Mouse (Mus musculus) heart, embryonic 15.5 days (tissue): ENCODE data around the gene Gldc. TPM values are rescaled to one million over a fixed set of nuclear protein-coding genes. Genes with fewer than 3 reads are reported as not detected.
"Not testable (repeated sequence)": the region's sequence is repeated elsewhere in the genome, so short reads cannot be mapped to it uniquely, and the experiment has no call there.

Experiments
- ATAC-seq: fragments of 200-750 bp; cut with Nextera tagmentation; replicated peaks from 2 replicates; pipeline ENCODE4 v1.8.0; 2017; ENCODE audit warnings: low read depth, moderate TSS enrichment; ENCODE audit not compliant: insufficient number of reproducible peaks, insufficient read depth, low FRiP score
- H3K27ac ChIP-seq: fragments of 300-500 bp; sonication (generic); 2 replicates; pipeline ENCODE4 v1.5.1; 2015; ENCODE audit warnings: mild to moderate bottlenecking, inconsistent platforms
- H3K27me3 ChIP-seq: fragments of 300-500 bp; sonication (generic); 2 replicates; pipeline ENCODE4 v1.6.1; 2015; ENCODE audit warnings: inconsistent platforms
- H3K36me3 ChIP-seq: fragments of 300-500 bp; sonication (generic); 2 replicates; pipeline ENCODE4 v1.6.1; 2015; ENCODE audit warnings: mild to moderate bottlenecking, inconsistent platforms
- H3K4me1 ChIP-seq: fragments of 300-500 bp; sonication (generic); replicated peaks from 2 replicates; pipeline ENCODE4 v1.6.1; 2015; ENCODE audit warnings: inconsistent platforms
- H3K4me2 ChIP-seq: fragments of 300-500 bp; sonication (generic); 2 replicates; pipeline ENCODE4 v1.6.1; 2015; ENCODE audit warnings: inconsistent platforms, mild to moderate bottlenecking, moderate library complexity
- H3K4me3 ChIP-seq: fragments of 300-500 bp; sonication (generic); 2 replicates; pipeline ENCODE4 v1.5.1; 2015; ENCODE audit warnings: mild to moderate bottlenecking, inconsistent platforms
- H3K9ac ChIP-seq: fragments of 300-500 bp; sonication (generic); 2 replicates; pipeline ENCODE4 v1.6.1; 2015; ENCODE audit warnings: mild to moderate bottlenecking, inconsistent platforms
- H3K9me3 ChIP-seq: fragments of 300-500 bp; sonication (generic); replicated peaks from 2 replicates; pipeline ENCODE4 v1.6.1; 2016; ENCODE audit warnings: inconsistent platforms
- WGBS: fragments of 180-500 bp; shearing (Covaris S2); methylation state at CpG from one replicate; pipeline ENCODE4 v1.1.7; 2015; ENCODE audit warnings: mixed read lengths; 5-methylcytosine and 5-hydroxymethylcytosine counted together
- polyA plus RNA-seq: library from polyadenylated mRNA; unstranded; fragments of >200 nt; fragmentation: Nextera tagmentation; extraction: Ambion mirVana; gene quantifications from 2 replicates; pipeline ENCODE4 v1.2.1, GENCODE M21; 2015

Gene Gldc
- 0.83 and 0.98 TPM in 2 replicates for polyA plus RNA-seq

GRCm38 (mm10) chr19:30174919-30175571 is at the start of gene Gldc:
Gene Gldc, minus strand, starts transcription at chr19:30175429.
- Histone ChIP-seq H3K4me2 (peak within 1 kb of the TSS; percentile 100), H3K27me3 (peaks cover 44% of the 10 kb centered on the region), H3K4me3 (peak within 1 kb of the TSS; percentile 63), H3K27ac (no peak within 1 kb of the TSS), H3K36me3 (no peaks in the 10 kb centered on the region), H3K9me3 (no peaks in the 10 kb centered on the region), H3K4me1 (peaks cover 16% of the 10 kb centered on the region), H3K9ac (peak within 1 kb of the TSS; percentile 57)
- peak; percentile 86 for ATAC-seq
- under 1% methylated on average over 53 of the region's 53 CpGs for WGBS

GRCm38 (mm10) chr19:30222593-30222992 is 47.4 kb upstream of the Gldc start:
- not testable (repeated sequence) for H3K36me3 ChIP-seq, H3K4me1 ChIP-seq, H3K4me2 ChIP-seq, H3K9ac ChIP-seq, H3K4me3 ChIP-seq, H3K27ac ChIP-seq, H3K9me3 ChIP-seq, ATAC-seq, H3K27me3 ChIP-seq
- 34% methylated on average over 8 of the region's 8 CpGs for WGBS

GRCm38 (mm10) chr19:30217335-30217734 is 42.1 kb upstream of the Gldc start:
- H3K4me2 ChIP-seq = no peak overlapping the region
- no peaks in the 10 kb centered on the region for H3K9me3 ChIP-seq
- no peak overlapping the region for H3K27ac ChIP-seq
- no peak overlapping the region for H3K9ac ChIP-seq
- H3K4me1 ChIP-seq = no peaks in the 10 kb centered on the region
- WGBS = 12% methylated on average over 7 of the region's 7 CpGs
- no peak overlapping the region for H3K4me3 ChIP-seq
- H3K27me3 ChIP-seq = no peaks in the 10 kb centered on the region
- no peaks in the 10 kb centered on the region for H3K36me3 ChIP-seq
- ATAC-seq = no peak

- Histone ChIP-seq H3K4me1 (no peaks in the 10 kb centered on the region), H3K36me3 (no peaks in the 10 kb centered on the region), H3K9me3 (no peaks in the 10 kb centered on the region), H3K27ac (no peak overlapping the region), H3K4me2 (no peak overlapping the region), H3K9ac (no peak overlapping the region), H3K4me3 (no peak overlapping the region), H3K27me3 (no peaks in the 10 kb centered on the region)
- 70% methylated on average over 4 of the region's 4 CpGs for WGBS
- ATAC-seq = no peak
Measured at GRCm38 (mm10) chr19:30216186-30216585, 41.0 kb upstream of the Gldc start.

- H3K9me3 ChIP-seq, H3K9ac ChIP-seq, H3K27ac ChIP-seq, H3K4me3 ChIP-seq, H3K36me3 ChIP-seq, H3K4me2 ChIP-seq, H3K27me3 ChIP-seq, H3K4me1 ChIP-seq, ATAC-seq: not testable (repeated sequence)
- 55% methylated on average over 2 of the region's 2 CpGs for WGBS
Measured at GRCm38 (mm10) chr19:30215736-30216135, 40.5 kb upstream of the Gldc start.

GRCm38 (mm10) chr19:30214026-30214425 is 38.8 kb upstream of the Gldc start:
- Histone ChIP-seq H3K4me1 (no peaks in the 10 kb centered on the region), H3K9me3 (no peaks in the 10 kb centered on the region), H3K27ac (no peak overlapping the region), H3K27me3 (no peaks in the 10 kb centered on the region), H3K4me2 (no peak overlapping the region), H3K4me3 (no peak overlapping the region), H3K36me3 (no peaks in the 10 kb centered on the region), H3K9ac (no peak overlapping the region)
- 20% methylated on average over 2 of the region's 2 CpGs for WGBS
- ATAC-seq = no peak

- 83% methylated on average over 8 of the region's 8 CpGs for WGBS
- ATAC-seq, H3K27me3 ChIP-seq, H3K4me1 ChIP-seq, H3K36me3 ChIP-seq, H3K9ac ChIP-seq, H3K9me3 ChIP-seq, H3K4me2 ChIP-seq, H3K27ac ChIP-seq, H3K4me3 ChIP-seq: not testable (repeated sequence)
Measured at GRCm38 (mm10) chr19:30209006-30209405, 33.8 kb upstream of the Gldc start.

GRCm38 (mm10) chr19:30206981-30207380 is 31.8 kb upstream of the Gldc start:
- Histone ChIP-seq H3K4me1 (no peaks in the 10 kb centered on the region), H3K27me3 (no peaks in the 10 kb centered on the region), H3K9me3 (no peaks in the 10 kb centered on the region), H3K36me3 (no peaks in the 10 kb centered on the region), H3K4me3 (no peak overlapping the region), H3K4me2 (no peak overlapping the region), H3K9ac (no peak overlapping the region), H3K27ac (no peak overlapping the region)
- no peak for ATAC-seq
- 65% methylated on average over 1 of the region's 1 CpGs for WGBS

- H3K27me3 ChIP-seq = no peaks in the 10 kb centered on the region
- ATAC-seq = no peak
- H3K27ac ChIP-seq = no peak overlapping the region
- H3K9me3 ChIP-seq = no peaks in the 10 kb centered on the region
- WGBS = 75% methylated on average over 4 of the region's 4 CpGs
- H3K9ac ChIP-seq = no peak overlapping the region
- no peak overlapping the region for H3K4me2 ChIP-seq
- H3K36me3 ChIP-seq = no peaks in the 10 kb centered on the region
- H3K4me1 ChIP-seq = no peaks in the 10 kb centered on the region
- H3K4me3 ChIP-seq = no peak overlapping the region
Measured at GRCm38 (mm10) chr19:30205874-30206273, 30.6 kb upstream of the Gldc start.

GRCm38 (mm10) chr19:30205159-30205816 is 30.1 kb upstream of the Gldc start:
- Histone ChIP-seq H3K4me2 (no peak overlapping the region), H3K27ac (no peak overlapping the region), H3K36me3 (no peaks in the 10 kb centered on the region), H3K9me3 (no peaks in the 10 kb centered on the region), H3K4me1 (no peaks in the 10 kb centered on the region), H3K27me3 (no peaks in the 10 kb centered on the region), H3K9ac (no peak overlapping the region), H3K4me3 (no peak overlapping the region)
- WGBS = 19% methylated on average over 12 of the region's 12 CpGs
- ATAC-seq = no peak

- H3K9ac ChIP-seq = no peak overlapping the region
- H3K9me3 ChIP-seq = no peaks in the 10 kb centered on the region
- H3K4me2 ChIP-seq = no peak overlapping the region
- 41% methylated on average over 7 of the region's 7 CpGs for WGBS
- H3K4me1 ChIP-seq = no peaks in the 10 kb centered on the region
- ATAC-seq = no peak
- H3K4me3 ChIP-seq = no peak overlapping the region
- no peak overlapping the region for H3K27ac ChIP-seq
- H3K36me3 ChIP-seq = no peaks in the 10 kb centered on the region
- H3K27me3 ChIP-seq = no peaks in the 10 kb centered on the region
Measured at GRCm38 (mm10) chr19:30202177-30202576, 26.9 kb upstream of the Gldc start.

- 0 out of 2 replicates have a peak, but pooled peaks cover 1% of the 10 kb centered on the region for H3K9me3 ChIP-seq
- no peaks in the 10 kb centered on the region for H3K4me1 ChIP-seq
- H3K27ac ChIP-seq = no peak overlapping the region
- H3K9ac ChIP-seq = no peak overlapping the region
- no peaks in the 10 kb centered on the region for H3K36me3 ChIP-seq
- ATAC-seq = no peak
- no peaks in the 10 kb centered on the region for H3K27me3 ChIP-seq
- no peak overlapping the region for H3K4me2 ChIP-seq
- H3K4me3 ChIP-seq = no peak overlapping the region
- 80% methylated on average over 6 of the region's 6 CpGs for WGBS
Measured at GRCm38 (mm10) chr19:30194999-30195398, 19.8 kb upstream of the Gldc start.
